Mouse (Mus musculus) natural killer cell, adult 2 months (primary cell): ENCODE results near the gene Gm20388.

Experiments used
- DNase-seq, 2 experiments: peaks; one replicate each; pipeline ENCODE4 v3.0.0; 2022; ENCODE audit warnings: low spot score in 2 of 2

Gm20388 gene

DNA sequence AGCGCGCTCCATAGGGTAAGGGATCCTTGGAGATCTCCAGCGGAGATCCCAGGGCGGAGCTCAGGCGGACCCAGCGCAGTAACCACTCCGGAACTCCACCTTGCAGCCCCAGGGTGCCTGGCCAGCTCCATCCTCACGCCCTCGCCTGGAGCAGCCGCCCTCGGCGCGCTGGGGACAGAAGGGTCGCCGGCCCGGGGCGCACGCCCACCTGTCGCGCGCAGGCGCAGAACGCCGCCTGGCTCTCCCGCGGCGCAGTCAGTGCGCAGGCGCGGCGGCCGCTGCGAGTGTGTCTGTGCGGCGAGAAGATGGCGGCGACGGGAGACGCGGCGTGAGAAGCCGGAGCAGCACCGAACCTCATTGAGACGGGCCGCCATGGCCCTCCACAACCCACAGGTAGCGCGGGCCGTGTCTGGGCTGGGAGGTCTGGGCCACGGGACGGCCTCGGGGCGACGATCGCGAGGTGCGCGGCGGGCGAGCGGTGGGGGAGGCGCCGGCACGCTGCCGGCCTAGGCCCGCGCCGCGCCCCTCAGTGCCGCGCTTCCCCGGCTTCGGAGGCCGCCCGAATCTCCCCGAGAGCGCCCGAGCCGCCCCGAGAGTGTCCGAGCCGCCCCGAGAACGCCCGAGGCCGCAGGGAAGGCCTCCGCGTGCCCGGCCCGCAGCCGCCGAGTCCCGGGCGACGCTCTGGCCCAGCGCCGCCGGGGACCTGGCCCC lies at the start of gene Gm20388:
Gm20388 (plus strand) TSS at position 295 of the 711 bp plus-strand sequence.
- DNase-seq, result peak; percentile 92 to 93

DNA sequence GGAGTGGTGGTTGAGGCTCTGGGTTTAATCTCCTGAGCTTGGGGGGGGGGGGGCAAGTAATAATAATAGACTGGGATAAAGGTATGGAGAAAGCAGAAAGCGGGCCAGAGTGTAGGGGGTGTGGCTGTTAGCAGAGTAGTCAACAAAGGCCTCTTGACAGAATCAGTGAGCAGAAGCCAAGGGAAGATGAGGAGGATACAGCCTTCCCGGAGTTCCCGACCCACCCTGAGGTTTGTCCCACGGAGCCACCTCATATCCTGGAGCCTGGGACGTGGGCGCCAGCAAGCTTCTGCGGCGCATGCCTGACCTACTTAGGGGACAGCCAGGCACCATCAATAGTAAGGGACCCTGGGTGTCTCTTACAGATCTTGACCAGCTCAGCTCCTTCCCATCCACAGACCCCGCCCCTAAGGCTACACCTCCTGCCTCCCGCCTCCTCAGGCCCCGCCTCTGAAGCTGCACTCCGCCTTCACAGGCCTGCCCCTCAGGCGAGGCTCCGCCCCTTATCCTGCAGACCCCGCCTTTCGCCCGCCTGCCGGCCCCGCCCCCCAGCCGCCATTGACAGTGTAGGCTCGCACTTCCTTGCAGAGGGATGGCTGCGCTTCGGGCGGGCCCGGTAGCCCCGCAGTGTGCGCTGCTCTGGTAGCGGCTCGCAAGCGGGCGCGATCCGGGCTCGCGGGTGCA lies 48.8 kb upstream of the Gm20388 start, which contains the start of gene Klhl36:
Klhl36 (plus strand) TSS at position 561 of the 684 bp plus-strand sequence.
- peak; percentile 98 to 99 for DNase-seq

DNA sequence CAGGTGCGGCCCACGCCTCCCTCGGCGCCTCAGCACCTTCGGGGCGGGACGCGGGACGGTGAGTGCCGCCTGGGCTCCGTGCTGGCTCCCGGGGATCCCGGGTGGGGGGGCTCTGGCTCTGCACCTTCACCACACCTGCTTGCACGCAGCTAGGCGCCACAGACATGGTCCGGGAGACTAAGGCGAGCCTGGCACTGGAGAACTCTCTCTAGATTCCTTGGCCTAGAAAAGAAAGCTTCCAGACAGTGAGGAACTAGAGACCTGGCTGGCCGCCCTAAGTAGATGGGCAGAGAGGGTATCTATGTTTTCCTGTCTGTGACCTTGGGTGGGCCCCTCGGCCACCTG lies 48.3 kb upstream of the Gm20388 start:
- no peak for DNase-seq

DNA sequence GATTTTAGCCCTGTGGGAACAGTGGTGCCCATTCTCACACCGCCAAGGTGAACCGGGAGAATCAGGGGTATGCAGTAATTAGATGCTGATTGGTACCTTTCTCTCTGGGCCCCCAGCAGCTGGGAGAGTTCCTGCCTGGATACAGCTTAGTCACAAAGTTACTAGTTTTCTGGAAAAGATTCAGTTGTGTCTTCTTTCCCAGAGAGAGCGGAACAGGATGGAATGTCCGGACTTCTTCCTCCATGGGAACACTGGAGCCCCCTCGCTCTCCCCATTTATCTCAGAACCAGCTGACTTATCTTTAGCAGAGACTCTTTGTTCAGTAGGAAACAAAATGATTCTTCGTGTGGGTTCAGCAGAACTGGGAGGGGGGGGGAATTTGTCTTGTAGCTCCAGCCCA lies 47.9 kb upstream of the Gm20388 start:
- no peak for DNase-seq

DNA sequence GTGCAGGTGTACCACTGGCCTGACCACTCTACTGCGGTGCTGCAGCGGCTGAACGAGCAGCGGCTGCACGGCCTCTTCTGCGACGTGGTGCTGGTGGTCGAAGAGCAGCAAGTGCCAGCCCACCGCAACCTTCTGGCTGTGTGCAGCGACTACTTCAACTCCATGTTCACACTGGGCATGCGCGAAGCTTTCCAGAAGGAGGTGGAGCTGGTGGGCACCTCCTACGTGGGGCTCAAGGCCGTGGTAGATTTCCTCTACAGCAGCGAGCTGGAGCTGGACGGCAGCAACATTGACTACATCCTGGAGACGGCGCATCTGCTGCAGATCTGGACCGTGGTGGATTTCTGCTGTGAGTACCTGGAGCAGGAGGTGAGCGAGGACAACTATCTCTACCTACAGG lies 41.0 kb upstream of the Gm20388 start:
- no peak for DNase-seq

DNA sequence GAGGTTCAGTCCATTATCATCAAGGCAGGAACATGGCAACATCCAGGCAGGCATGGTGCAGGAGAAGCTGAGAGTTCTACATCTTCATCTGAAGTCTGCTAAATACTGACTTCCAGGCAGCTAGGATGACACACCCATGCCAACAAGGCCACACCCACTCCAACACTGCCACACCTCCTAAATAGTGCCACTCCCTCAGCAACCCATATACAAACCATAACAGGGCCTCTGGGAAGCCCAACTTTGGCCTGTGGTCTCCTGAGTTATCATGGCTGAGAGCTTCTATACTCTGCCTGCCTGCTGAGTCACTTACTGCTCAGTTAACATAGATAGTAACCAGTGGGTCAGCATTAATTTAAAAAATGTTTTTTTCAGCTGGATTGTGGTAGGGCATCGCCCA lies 37.5 kb upstream of the Gm20388 start:
- DNase-seq, result no peak

DNA sequence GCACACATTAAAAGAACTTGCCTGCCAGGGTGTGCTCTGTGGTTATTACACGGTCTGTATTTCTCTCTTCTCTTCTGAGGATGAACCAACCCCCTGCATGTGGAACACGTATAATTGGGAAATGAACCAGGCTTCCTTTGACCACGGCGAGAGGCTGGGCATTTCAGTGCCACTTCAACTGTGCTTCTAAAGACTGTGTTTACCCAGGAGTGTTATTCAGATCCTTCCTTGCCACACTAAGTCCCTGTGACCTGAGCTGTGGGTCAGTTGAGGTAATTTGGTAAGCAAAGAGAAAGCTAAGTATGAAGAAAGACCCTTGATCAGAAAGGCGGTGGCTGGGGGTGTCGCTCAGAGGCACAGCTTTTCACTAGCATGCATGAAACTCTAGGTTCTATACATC lies 29.3 kb upstream of the Gm20388 start:
- no peak for DNase-seq

DNA sequence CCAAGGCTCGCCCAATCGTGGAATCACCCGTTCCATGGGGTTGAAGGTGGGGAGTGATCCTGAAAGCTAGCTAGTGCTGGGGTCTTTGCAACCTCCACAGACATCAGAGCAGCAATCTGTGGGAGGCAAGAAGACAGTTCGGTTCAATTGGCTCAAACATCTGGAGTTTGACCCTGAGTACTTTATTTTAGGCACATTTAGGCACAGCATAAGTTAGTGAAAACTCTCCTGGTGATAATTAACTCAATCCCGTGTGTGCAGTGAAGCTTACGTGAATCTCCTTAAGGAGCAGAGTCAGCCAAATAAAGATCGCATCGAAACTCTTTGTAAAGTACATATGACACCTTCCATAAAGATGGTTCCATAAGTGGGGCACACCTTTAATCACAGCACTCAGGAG lies 28.7 kb upstream of the Gm20388 start:
- no peak for DNase-seq

DNA sequence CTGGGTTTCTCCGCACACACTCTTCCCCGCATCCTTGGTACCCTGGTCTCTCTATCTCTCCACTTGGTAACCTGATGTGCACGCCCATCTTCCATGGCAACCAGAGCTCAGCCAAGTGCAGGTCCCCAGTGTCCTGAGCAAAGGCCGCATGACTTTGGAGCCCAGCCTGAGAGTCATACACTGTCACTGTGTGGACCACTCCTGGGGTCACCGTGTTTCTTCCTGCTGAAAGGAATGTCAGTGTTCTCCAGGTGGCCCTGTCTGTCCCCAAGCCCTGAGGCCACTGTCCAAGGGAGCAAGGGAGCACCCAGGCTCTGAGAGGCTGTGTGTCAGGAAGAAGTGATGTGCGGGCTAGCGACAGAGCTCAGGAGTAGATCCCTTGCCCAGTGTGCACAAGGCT lies 27.4 kb upstream of the Gm20388 start:
- no peak for DNase-seq

DNA sequence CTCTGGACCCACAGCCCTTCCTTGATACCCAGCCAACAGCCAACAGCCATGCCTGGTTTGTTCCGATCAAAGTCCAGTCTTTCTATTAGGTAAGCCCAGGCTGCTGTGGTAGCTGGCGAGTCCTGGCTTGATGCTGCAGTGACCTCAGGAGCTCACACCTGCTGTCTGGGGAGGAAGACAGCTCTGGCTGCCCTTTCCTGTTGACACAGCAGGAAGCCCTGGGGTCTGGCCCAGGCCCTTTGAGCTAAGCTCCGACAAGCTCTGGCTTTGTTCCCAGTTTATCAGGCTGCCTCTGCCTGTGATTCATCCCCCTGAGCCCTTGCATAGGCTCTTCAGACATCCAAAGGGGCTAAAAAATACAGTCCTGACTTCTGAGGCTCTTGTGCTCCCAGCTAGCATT lies 25.0 kb upstream of the Gm20388 start:
- DNase-seq, result peak; percentile 26 to 53

DNA sequence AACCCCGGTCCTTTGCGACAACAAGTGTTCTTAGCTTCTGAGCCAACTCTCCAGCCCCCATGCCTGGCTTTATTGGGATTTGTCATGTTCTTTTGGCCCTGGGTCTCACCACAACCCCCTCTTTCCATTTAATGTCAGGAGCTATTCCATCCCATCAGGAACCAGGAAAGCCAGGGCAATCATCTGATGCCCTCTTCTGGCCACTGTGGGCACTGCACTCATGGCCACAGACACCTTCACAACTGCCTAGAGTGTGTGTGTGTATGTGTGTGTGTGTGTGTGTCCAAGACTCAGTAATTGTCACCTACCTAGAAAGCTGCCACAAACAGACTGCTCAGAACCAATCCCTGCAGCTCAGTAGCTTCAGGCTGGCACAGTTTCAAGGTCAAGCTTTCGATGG lies 23.5 kb upstream of the Gm20388 start:
- DNase-seq, result peak in 1 of 2 experiments; percentile 19

DNA sequence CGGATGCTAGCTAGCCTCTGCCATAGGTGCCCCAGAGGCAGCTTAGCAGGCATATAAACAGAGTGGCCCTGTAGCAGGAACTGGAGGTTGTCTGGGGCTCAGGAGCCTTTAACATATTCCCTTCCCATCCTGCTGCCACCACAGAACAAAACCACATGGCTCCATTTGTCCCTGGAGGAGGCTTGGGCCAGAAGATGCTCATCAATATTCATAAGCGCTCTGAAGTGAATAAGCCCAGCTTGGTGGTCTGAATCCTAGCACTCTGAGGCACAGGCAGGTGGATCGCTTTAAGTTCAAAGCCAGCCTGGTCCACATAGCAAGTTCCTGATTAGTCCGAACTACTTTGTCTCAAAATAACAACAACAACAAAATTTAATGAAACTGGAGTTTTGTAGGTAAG lies 22.6 kb upstream of the Gm20388 start:
- DNase-seq, result no peak

DNA sequence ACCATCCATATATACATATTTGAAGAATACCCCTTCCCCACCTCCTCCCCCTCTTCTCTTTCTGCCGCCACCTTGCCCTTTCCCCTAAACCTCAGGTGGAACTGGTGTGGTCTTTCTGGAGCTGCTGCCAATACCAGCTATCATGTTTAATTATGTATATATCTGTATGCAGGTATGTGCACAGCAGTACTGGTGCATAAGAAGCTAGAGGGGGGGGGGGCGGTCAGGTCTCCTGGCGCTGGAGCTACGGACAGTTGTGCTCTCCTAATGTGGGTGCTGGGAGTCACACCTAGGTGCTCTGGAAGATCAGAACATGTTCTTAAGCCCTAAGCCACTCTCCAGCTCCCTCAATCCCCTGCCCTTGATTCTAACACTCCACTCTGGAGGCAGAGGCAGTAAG lies 13.6 kb upstream of the Gm20388 start:
- no peak for DNase-seq

DNA sequence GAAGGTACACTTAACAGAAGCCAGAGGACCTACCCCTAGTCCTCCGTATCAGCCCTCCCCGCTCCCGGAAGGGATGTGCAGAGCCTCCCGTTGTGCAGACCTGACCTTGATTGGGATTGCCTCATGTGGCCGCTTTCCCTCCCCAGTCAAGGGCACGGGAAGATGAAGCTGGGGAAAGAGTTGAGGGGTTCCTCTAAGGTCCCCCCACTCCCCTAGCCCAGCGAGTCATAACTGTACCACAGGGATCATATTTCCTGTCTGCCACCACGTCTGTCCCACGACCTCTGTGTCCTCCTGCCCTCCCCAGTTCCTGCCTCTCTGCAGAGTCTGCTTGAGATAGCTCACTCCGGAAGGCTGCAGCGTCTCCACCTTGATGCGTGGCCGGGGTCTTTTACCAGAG lies 12.7 kb upstream of the Gm20388 start:
- no peak for DNase-seq

DNA sequence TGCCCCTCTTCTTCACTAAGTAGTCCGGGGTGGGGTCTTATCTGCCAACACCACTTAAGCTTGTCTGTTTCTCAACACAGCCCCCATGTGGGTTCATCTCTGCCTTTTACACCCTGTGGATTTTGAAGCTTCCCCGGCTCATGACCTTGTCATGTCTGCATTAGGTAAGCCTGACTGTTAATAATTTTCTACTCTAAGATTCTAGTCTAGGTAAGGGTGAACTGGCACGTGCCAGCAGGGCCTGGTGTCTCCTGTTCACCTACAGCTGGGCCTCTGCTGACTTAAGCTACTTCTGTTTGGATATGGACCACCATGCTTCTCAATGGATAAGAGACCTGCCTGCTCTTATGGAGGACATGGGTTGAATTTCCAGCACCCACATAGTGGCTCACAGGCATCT lies 9.3 kb upstream of the Gm20388 start:
- DNase-seq, result no peak

DNA sequence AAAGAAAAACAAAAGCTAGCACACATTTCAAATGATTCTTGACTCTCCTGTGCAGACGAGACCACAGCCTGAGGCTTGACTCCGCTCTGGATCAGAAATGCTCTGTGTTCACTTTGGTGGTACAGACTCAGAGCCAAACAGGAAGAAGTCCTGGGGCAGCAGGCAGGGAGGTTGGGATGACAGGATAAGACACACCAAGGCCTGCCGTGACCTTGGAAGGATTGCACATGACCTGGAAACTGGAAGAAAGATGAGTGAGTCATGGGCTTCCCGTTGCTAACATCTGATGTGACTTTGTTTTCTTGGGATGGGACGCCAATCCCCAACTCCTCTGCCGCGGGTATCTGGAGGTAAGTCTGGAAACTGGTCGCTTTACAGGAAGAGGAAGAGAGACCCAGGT lies 8.7 kb upstream of the Gm20388 start:
- DNase-seq, result no peak

DNA sequence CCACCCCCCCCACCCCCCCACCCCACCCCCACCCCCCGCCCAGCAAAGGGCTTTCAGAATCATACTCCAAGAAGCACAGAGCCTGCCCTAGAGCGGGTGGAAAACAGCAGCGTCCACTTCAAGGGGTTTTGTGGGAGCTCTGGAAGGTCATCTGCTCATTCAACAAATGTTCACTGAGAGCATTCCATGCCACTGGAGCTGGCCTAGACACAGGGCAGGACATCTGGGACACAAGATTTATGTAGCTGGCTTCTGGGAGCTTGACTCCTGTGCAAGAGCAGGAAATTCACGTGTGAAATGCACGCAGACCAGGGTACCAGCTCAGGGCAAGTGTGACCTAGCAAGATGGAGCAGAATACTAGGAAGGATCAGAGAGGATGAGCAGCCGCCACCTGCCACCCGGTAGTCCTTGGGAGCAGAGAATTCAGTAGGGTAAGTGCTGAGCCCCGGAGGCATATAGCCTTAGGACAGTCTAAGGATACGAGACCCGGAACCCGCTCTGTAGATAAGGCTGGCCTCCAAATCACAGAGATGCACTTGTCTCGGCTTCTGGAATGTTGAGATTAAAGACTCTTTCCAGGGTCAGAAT lies 6.2 kb upstream of the Gm20388 start:
- DNase-seq, result no peak

DNA sequence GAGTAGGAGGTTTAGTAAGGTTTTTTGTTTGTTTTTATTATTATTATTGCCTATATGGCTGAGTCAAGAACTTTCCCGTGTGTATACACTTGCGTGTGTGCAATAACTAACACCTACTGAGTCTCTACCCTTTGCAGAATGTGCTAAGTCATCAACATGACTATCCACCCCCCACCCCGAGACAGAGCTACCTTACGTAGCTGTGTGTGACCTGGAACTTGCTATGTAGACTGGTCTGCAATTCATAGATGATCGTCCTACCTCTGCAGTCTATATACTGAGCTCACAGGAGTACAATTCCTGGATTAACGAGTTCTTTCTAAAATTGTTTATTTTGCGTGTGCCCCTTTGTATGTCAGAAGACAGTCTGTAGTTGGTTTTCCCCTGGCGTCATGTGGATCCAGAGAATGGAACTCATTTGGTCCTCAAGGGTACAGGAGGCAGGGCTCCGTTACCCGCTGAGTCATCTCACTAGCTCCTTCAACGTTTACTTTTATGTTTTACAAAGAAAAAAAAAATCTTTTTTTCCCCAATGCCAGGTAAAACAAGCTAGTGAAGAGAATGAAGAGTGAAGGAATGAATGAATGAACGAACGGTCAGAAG lies 596 bp upstream of the Gm20388 start, which contains the start of gene Usp10:
Usp10 (plus strand) TSS at position 417 of the 603 bp plus-strand sequence.
- DNase-seq, result peak in 1 of 2 experiments; percentile 10

DNA sequence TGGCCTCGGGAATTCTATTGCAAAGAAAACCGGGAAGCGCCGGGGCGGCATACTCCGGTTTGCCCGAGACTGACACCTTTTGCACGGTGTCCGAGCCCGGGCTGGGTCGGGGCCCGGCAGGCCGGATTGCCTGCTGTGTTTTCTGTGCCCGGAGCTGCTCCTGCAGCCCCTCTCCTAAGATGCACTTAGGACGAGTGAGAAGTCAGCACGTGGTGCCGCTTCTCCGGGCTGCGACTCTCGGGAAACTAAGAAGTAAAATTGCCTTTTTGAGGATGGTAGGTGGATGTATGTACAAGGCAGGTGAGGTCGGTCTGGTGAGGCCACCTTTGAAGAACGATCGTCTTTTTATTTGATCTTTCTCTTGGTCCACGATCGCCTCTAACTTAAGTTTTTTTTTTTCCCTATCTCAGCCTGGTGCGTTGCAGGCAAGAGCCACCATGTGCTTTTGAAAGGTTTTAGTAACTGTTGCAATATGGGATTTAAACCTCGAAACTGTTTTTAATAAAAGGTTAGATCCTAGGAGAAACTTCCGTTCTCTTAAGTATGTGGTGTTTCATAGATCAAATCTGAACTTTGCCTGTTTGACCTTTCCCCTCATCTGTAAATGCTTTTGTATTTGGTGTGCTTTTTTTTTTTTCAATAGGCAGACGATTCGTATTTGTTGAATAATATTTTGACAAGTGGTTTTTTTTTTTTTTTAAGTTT lies 769 bp downstream of the Gm20388 start:
- no peak for DNase-seq

DNA sequence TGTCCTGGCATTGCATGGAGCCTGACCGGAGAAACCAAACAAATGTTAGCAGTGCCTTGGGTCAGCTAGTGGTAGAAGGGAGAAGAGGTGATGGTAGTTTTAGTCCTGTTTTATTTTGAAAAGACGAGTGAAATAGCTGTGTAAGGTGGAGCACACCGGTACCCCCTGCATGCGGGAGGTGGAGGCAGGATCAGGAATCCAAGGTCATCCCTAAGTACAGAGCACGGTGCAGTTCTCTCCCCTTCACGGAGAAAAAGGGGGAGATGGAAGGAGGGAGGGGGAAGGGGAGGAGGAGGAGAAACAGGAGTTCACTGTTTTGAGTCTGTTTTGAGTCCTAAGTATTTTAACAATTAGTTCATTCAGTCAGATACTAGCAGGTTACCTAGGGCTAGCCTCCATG lies 2.0 kb downstream of the Gm20388 start:
- DNase-seq, result no peak

DNA sequence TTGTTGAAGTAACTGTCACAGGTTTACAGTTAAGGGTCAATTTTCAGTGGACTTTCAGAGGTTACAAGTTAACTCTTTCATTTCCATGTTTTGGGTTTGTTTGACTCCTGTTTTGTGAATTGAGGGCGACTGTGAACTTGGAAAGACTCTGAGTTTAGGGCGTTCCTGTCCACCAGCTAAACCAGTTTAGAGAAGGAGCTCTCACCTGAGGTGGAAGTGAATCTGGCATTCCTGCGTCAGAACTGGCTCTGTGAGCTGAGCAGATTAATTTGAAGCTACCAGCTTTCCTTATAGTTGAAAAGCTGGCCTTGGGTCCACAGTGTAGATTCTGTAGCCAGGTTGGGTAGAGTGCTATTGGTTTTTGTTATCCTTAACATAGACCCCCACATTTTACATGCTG lies 2.5 kb downstream of the Gm20388 start:
- DNase-seq, result no peak

DNA sequence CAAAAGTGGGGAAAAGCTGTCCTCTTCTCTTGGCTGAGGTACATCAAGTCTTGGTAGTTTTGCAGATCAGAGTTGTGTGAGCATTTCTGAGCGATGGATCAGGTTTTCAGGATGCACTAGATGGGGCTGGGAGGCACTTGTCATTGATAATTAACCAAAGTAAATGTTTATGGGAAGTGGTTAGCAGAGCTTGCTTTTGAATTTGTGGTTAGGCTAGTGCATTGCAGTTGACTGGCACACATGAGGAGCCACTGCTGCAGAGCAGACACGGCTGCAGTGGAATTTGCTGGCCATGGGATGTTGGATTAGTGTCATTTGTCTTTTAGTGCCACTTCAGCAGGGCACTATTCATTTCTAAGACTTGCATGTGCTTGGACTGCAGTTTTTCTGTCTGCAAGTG lies 3.5 kb downstream of the Gm20388 start:
- DNase-seq, result no peak
